Mouse (Mus musculus) CH12.LX (cell line): ENCODE results near the gene Ret. TPM values are rescaled to one million over a fixed set of nuclear protein-coding genes. Genes with fewer than 3 reads are reported as not detected.
A peak's percentile ranks its signal among the peaks of the same experiment; 100 is the strongest.

ENCODE experiments used
- DNase-seq: peaks from one replicate; pipeline ENCODE4 v3.0.0-alpha.2; 2013; ENCODE audit errors: extremely low read depth
- H3K27ac ChIP-seq: 2 replicates; pipeline ENCODE4 v1.5.1; 2012; ENCODE audit warnings: low read depth, mild to moderate bottlenecking, control low read depth, moderate library complexity; ENCODE audit not compliant: insufficient read depth
- H3K27me3 ChIP-seq: replicated peaks from 2 replicates; pipeline ENCODE3; 2012; ENCODE audit warnings: inconsistent platforms
- H3K36me3 ChIP-seq, 2 experiments: replicated peaks in 1 of 2; 2 replicates each; pipeline versions ENCODE3 to v1.6.1; 2012; ENCODE audit warnings: inconsistent platforms in 1 of 2, low read length in 1 of 2, mild to moderate bottlenecking in 1 of 2, mixed read lengths in 1 of 2, moderate library complexity in 1 of 2; ENCODE audit not compliant: control insufficient read depth in 1 of 2, insufficient read depth in 1 of 2
- H3K4me1 ChIP-seq, 2 experiments: 2 replicates each; pipeline ENCODE4 v1.6.1; 2012; ENCODE audit warnings: inconsistent platforms in 1 of 2, moderate library complexity in 1 of 2; ENCODE audit not compliant: insufficient read depth in 2 of 2, control insufficient read depth in 1 of 2
- H3K4me2 ChIP-seq: 2 replicates; pipeline ENCODE4 v1.6.1; 2012; ENCODE audit warnings: low read depth, mild to moderate bottlenecking, control low read depth; ENCODE audit not compliant: poor library complexity, insufficient read depth, severe bottlenecking
- H3K4me3 ChIP-seq, 3 experiments: fragments of 150-350 bp in 1 of 3; sonication (generic) in 1 of 3; replicated peaks in 1 of 3; 2 replicates each; pipeline versions ENCODE3 to v1.5.1; 2011 to 2012; ENCODE audit warnings: low read depth in 2 of 3, low read length in 2 of 3, mild to moderate bottlenecking in 2 of 3, moderate library complexity in 2 of 3, control low read depth in 1 of 3, improper control_type of control experiment in 1 of 3, inconsistent platforms in 1 of 3, mixed read lengths in 1 of 3; ENCODE audit not compliant: poor library complexity in 1 of 3
- H3K79me2 ChIP-seq: replicated peaks from 2 replicates; pipeline ENCODE4 v1.6.1; 2012; ENCODE audit warnings: mild to moderate bottlenecking, moderate library complexity; ENCODE audit not compliant: control insufficient read depth, poor library complexity, insufficient read depth, severe bottlenecking; ENCODE audit errors: extremely low read depth
- H3K9ac ChIP-seq: 2 replicates; pipeline ENCODE4 v1.6.1; 2012; ENCODE audit warnings: low read depth, mild to moderate bottlenecking, control low read depth, moderate library complexity; ENCODE audit not compliant: insufficient read depth
- H3K9me3 ChIP-seq: replicated peaks from 2 replicates; pipeline ENCODE3; 2012; ENCODE audit warnings: low read length, inconsistent platforms, mixed read lengths
- CHD2 ChIP-seq: IDR thresholded peaks from 2 replicates; pipeline ENCODE4 v1.6.1; 2011; ENCODE audit warnings: low read length, improper control_type of control experiment
- CTCF ChIP-seq, 2 experiments: IDR thresholded peaks in 1 of 2; conservative IDR thresholded peaks in 1 of 2; 2 replicates each; pipeline ENCODE4 v1.5.1; 2011 to 2012; ENCODE audit warnings: low read depth in 2 of 2, low read length in 2 of 2, improper control_type of control experiment in 1 of 2, inconsistent platforms in 1 of 2, mild to moderate bottlenecking in 1 of 2, moderate library complexity in 1 of 2
- E2F4 ChIP-seq: IDR thresholded peaks from 2 replicates; pipeline ENCODE4 v1.6.1; 2011; ENCODE audit warnings: low read depth, low read length, improper control_type of control experiment; ENCODE audit not compliant: insufficient replicate concordance
- ELF1 ChIP-seq: IDR thresholded peaks from 2 replicates; pipeline ENCODE4 v1.6.1; 2014; ENCODE audit warnings: low read depth, mild to moderate bottlenecking, inconsistent platforms, low read length, improper control_type of control experiment
- EP300 ChIP-seq: IDR thresholded peaks from 2 replicates; pipeline ENCODE4 v1.6.1; 2011; ENCODE audit warnings: low read length, improper control_type of control experiment
- ETS1 ChIP-seq: conservative IDR thresholded peaks from 2 replicates; pipeline ENCODE4 v1.6.1; 2012; ENCODE audit warnings: low read depth, mild to moderate bottlenecking, inconsistent platforms, low read length, improper control_type of control experiment, moderate library complexity
- HCFC1 ChIP-seq: IDR thresholded peaks from 2 replicates; pipeline ENCODE4 v1.6.1; 2012; ENCODE audit warnings: low read depth, mild to moderate bottlenecking, inconsistent platforms, low read length, improper control_type of control experiment
- IRF4 ChIP-seq: IDR thresholded peaks from 2 replicates; pipeline ENCODE4 v1.6.1; 2014; ENCODE audit warnings: low read depth, mild to moderate bottlenecking, inconsistent platforms, low read length, improper control_type of control experiment
- JUN ChIP-seq: IDR thresholded peaks from 2 replicates; pipeline ENCODE4 v1.6.1; 2011; ENCODE audit warnings: low read depth, mild to moderate bottlenecking, low read length, improper control_type of control experiment, moderate library complexity; ENCODE audit not compliant: insufficient read depth
- JUND ChIP-seq: conservative IDR thresholded peaks from 2 replicates; pipeline ENCODE4 v1.6.1; 2011; ENCODE audit warnings: low read depth, low read length, improper control_type of control experiment
- MAFK ChIP-seq: IDR thresholded peaks from 2 replicates; pipeline ENCODE4 v1.6.1; 2011; ENCODE audit warnings: low read length, improper control_type of control experiment; ENCODE audit not compliant: insufficient replicate concordance
- MAX ChIP-seq: IDR thresholded peaks from 2 replicates; pipeline ENCODE4 v1.6.1; 2011; ENCODE audit warnings: low read length, improper control_type of control experiment
- MAZ ChIP-seq: IDR thresholded peaks from 2 replicates; pipeline ENCODE4 v1.6.1; 2012; ENCODE audit warnings: low read depth, mild to moderate bottlenecking, inconsistent platforms, low read length, improper control_type of control experiment, moderate library complexity
- MEF2A ChIP-seq: IDR thresholded peaks from 2 replicates; pipeline ENCODE4 v1.6.1; 2014; ENCODE audit warnings: low read depth, mild to moderate bottlenecking, inconsistent platforms, low read length, improper control_type of control experiment, borderline replicate concordance
- NRF1 ChIP-seq: IDR thresholded peaks from 2 replicates; pipeline ENCODE4 v1.6.1; 2014; ENCODE audit warnings: low read depth, mild to moderate bottlenecking, inconsistent platforms, low read length, improper control_type of control experiment, moderate library complexity
- PAX5 ChIP-seq: IDR thresholded peaks from 2 replicates; pipeline ENCODE4 v1.6.1; 2012; ENCODE audit warnings: low read length, inconsistent platforms, mixed read lengths
- POLR2A ChIP-seq: IDR thresholded peaks from 2 replicates; pipeline ENCODE4 v1.6.1; 2011; ENCODE audit warnings: low read depth, mild to moderate bottlenecking, improper control_type of control experiment, low read length
- POLR2AphosphoS2 ChIP-seq: IDR thresholded peaks from 2 replicates; pipeline ENCODE4 v1.6.1; 2011; ENCODE audit warnings: low read depth, low read length, improper control_type of control experiment
- RAD21 ChIP-seq: IDR thresholded peaks from 2 replicates; pipeline ENCODE4 v1.6.1; 2011; ENCODE audit warnings: low read depth, mild to moderate bottlenecking, low read length, improper control_type of control experiment, moderate library complexity
- RCOR1 ChIP-seq: conservative IDR thresholded peaks from 2 replicates; pipeline ENCODE4 v1.6.1; 2012; ENCODE audit warnings: low read depth, mild to moderate bottlenecking, inconsistent platforms, low read length, improper control_type of control experiment
- SIN3A ChIP-seq: IDR thresholded peaks from 2 replicates; pipeline ENCODE4 v1.6.1; 2012; ENCODE audit warnings: low read length, improper control_type of control experiment, inconsistent platforms
- SMC3 ChIP-seq: IDR thresholded peaks from 2 replicates; pipeline ENCODE4 v1.6.1; 2011; ENCODE audit warnings: low read depth, low read length, improper control_type of control experiment
- TBP ChIP-seq: conservative IDR thresholded peaks from 2 replicates; pipeline ENCODE4 v1.6.1; 2011; ENCODE audit warnings: low read depth, low read length, improper control_type of control experiment
- USF2 ChIP-seq: conservative IDR thresholded peaks from 2 replicates; pipeline ENCODE4 v1.6.1; 2011; ENCODE audit warnings: low read depth, low read length, improper control_type of control experiment
- ZC3H11A ChIP-seq: IDR thresholded peaks from 2 replicates; pipeline ENCODE4 v1.6.1; 2012; ENCODE audit warnings: low read depth, mild to moderate bottlenecking, inconsistent platforms, low read length, improper control_type of control experiment
- ZMIZ1 ChIP-seq: IDR thresholded peaks from 2 replicates; pipeline ENCODE4 v1.6.1; 2012; ENCODE audit warnings: low read depth, mild to moderate bottlenecking, inconsistent platforms, low read length, improper control_type of control experiment
- dilution Hi-C: fragments of 300-500 bp; cut with MboI; formaldehyde crosslinking; loops from 2 replicates; pipeline ENCODE4 v1.14.3; 2020; ENCODE audit warnings: low sequenced_read_pairs; ENCODE audit not compliant: extremely low pct_unique_long_range_greater_than_20kb, extremely low pct_ligation_motif_present
- in situ Hi-C: fragments of 300-500 bp; cut with MboI; formaldehyde crosslinking; loops from 3 replicates; pipeline ENCODE4 v1.14.3; 2019; ENCODE audit warnings: low sequenced_read_pairs, low pct_ligation_motif_present, low pct_unique_long_range_greater_than_20kb, mixed read lengths
- polyA plus RNA-seq: library from polyadenylated mRNA; unstranded; fragments of >175 nt; gene quantifications from 2 replicates; pipeline ENCODE4 v1.2.1, GENCODE M21; 2012; ENCODE audit warnings: low read depth; ENCODE audit not compliant: insufficient read length
- total RNA-seq, 2 experiments: library from RNA; depleted of rRNA; stranded (reverse); fragments of 300-350 nt in 1 of 2; fragments of >200 nt in 1 of 2; gene quantifications; 2 replicates each; pipeline ENCODE4 v1.2.3; 2012 to 2014

Ret gene
- total and polyA plus RNA-seq, 3 experiments = not detected

DNA sequence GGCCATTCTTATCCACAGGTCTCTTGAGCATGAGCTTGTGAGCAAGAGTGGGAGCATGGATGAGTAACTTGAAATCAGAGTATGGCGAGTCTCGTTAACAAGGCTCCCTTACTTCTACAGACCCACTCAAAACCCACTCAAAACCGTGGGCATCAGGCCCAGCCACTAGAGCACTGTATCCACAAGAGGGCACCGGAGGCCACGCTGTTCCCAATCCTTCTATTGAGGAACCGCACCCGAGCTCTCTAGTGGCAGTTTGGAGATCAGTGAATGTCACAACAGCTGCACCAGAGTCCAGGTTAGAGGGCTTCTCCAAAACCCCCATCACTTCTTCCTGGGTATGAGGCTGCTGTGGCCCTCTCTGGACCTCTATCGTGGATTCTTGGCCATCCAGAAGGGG lies 2.4 kb downstream of the Ret start:
- no peak overlapping the region for H3K4me3 ChIP-seq
- H3K27ac ChIP-seq = no peak overlapping the region
- DNase-seq = no peak
- H3K4me1 ChIP-seq = no peaks in the 10 kb centered on the region
- H3K9me3 ChIP-seq = peaks cover 6% of the 10 kb centered on the region
- in situ Hi-C loops = no loop called here
- no peak overlapping the region for H3K9ac ChIP-seq
- no peaks in the 10 kb centered on the region for H3K79me2 ChIP-seq
- no peaks in the 10 kb centered on the region for H3K36me3 ChIP-seq
- dilution Hi-C loops = no loop called here
- peaks cover 84% of the 10 kb centered on the region for H3K27me3 ChIP-seq
- TF ChIP-seq POLR2AphosphoS2 (no peak), MAFK (no peak), EP300 (no peak), MAX (no peak), ELF1 (no peak), HCFC1 (no peak), CHD2 (no peak), PAX5 (no peak), JUN (no peak), SIN3A (no peak), MAZ (no peak), RCOR1 (no peak), MEF2A (no peak), JUND (no peak), USF2 (no peak), SMC3 (peak; percentile 31), POLR2A (no peak), RAD21 (peak; percentile 47), IRF4 (no peak), CTCF (conservative IDR thresholded peaks at IDR 0.05 in 1 of 2, IDR thresholded peaks at IDR 0.05 in 1 of 2; ENCODE audit: low read depth in 2 of 2, low read length in 2 of 2) (peak in 1 of 2 experiments; percentile 53; a peak in 2 of 4 replicates)
- no peak overlapping the region for H3K4me2 ChIP-seq

DNA sequence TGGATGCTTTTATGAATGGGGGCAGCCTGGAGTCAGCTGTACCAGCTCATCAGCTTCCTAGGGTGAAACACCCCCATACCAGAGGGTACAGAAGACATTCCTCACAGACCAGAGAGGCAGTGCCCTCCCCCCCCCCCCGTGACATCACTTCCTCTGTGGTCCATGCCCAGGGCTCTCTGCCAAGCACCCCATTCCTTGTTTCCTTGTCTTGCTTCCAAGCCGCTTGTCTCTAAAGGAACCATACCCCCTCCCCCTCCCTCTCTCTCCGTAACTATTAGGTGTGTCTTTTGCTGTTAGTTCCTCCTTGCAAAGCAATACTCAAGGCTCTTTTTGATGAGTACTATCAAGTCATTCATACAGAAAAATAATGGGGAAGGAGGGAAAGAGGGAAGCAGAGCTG lies 4.6 kb downstream of the Ret start:
- Histone ChIP-seq H3K4me3 (no peak overlapping the region), H3K79me2 (no peaks in the 10 kb centered on the region), H3K27me3 (peaks cover 83% of the 10 kb centered on the region), H3K4me2 (no peak overlapping the region), H3K9me3 (peaks cover 6% of the 10 kb centered on the region), H3K36me3 (no peaks in the 10 kb centered on the region), H3K27ac (no peak overlapping the region), H3K4me1 (no peaks in the 10 kb centered on the region), H3K9ac (no peak overlapping the region)
- in situ Hi-C loops (no loop called here), dilution Hi-C loops (no loop called here)
- no peak for DNase-seq
- TF ChIP-seq CHD2 (no peak), TBP (no peak), CTCF (conservative IDR thresholded peaks at IDR 0.05 in 1 of 2, IDR thresholded peaks at IDR 0.05 in 1 of 2; ENCODE audit: low read depth in 2 of 2, low read length in 2 of 2) (no peak), MEF2A (no peak), ETS1 (no peak), MAFK (no peak), EP300 (no peak), SMC3 (no peak), POLR2AphosphoS2 (no peak), ZMIZ1 (no peak), PAX5 (no peak), ELF1 (no peak), NRF1 (no peak), JUN (no peak), E2F4 (no peak), MAX (no peak), JUND (no peak), ZC3H11A (no peak), MAZ (no peak)
